Mouse (Mus musculus): ENCODE measurements at regions not wholly inside any gene's neighbourhood (a gene's known extent, or its start where the extent isn't known, plus 50 kb on each side); places are given as distances from the start of the nearest gene placed in this dataset.
A peak's percentile ranks its signal among the peaks of the same experiment; 100 is the strongest.

GRCm38 (mm10) chr12:9275697-9276096 lies 245.9 kb downstream of the Ttc32 start:
- DNase-seq = no peak

DNA sequence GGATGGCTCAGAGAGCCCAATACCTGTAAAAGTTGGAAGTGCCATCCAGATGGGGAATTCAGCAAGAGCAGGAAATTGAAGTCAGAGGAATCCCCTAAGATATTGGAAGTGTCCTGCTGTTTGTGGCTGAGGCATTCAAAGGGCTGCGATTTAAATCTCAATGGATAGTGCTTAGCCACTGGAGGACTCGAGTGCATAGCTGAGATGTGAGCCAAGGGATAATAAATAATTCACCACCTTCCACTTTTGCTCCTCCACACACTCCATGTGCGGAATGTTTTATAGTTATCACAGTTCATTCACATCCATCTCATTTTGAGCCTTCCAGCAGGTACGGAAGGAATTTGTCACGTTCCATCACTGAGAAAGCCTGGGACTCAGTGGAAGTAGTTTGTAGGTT lies 248.9 kb downstream of the Ttc32 start:
- no peak for DNase-seq

GRCm38 (mm10) chr12:9279893-9280605 lies 250.3 kb downstream of the Ttc32 start:
- no peak for DNase-seq

GRCm38 (mm10) chr12:9287271-9287670 lies 257.5 kb downstream of the Ttc32 start:
- DNase-seq = no peak

GRCm38 (mm10) chr12:9292656-9293055 lies 262.9 kb downstream of the Ttc32 start:
- no peak for DNase-seq

- no peak for DNase-seq
Measured at GRCm38 (mm10) chr12:9295211-9295610, 265.4 kb downstream of the Ttc32 start.

- no peak for DNase-seq
Measured at GRCm38 (mm10) chr12:9298848-9299655, 269.3 kb downstream of the Ttc32 start.

DNA sequence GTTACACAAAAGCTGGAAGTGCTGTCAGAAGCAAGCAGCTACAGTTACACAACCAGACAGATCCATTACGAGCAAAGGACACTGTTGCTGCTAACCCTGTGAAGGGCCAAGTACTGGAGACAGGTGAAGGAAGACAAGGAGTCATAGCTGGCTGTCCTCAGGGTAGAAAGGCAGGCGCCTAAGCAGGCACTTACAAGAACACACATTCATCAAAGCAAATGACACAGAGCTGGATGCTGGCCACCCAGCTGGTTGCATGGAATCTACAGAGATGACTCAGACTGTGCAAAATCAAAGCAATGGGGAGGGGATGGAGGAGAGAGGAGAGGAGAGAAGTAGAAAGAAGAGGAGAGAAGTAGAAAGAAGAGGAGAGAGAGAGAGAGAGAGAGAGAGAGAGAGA lies 265.8 kb upstream of the Osr1 start:
- DNase-seq = no peak

DNA sequence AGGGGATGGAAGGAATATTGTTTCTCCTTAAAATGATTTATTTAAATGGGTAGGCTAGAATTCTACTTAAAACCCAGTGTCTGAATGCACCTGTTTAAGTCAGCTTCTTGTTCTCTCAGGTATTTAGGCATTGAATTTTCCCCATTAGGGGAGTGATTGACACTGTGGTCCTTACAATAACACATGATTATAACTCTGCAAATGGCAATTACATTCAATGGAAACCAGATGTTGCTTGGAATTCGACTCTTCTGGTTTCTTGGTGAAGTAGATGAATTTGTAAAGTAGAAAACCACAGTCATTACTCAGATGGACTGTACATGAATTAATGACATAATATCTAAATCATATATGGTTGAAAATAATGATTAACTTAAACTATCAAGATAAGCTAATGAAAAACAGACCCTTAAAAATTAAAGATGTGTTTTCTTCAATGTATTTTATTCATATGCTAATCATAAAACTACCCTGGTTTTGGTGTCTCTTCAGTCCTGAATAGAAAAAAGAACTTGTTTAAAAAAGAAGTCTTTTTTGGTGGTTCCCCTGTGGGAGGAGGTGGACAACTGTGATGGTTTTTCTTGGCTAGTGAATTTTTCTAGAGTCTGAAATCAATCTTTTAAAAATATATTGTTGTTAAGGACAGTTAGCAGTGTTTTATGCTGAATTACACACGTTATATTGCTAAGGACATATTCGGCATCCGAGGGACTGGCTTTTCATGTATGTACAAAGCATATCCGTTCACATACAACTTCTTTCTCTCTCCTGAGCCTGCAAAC lies 231.8 kb upstream of the Osr1 start:
- no peak for DNase-seq

DNA sequence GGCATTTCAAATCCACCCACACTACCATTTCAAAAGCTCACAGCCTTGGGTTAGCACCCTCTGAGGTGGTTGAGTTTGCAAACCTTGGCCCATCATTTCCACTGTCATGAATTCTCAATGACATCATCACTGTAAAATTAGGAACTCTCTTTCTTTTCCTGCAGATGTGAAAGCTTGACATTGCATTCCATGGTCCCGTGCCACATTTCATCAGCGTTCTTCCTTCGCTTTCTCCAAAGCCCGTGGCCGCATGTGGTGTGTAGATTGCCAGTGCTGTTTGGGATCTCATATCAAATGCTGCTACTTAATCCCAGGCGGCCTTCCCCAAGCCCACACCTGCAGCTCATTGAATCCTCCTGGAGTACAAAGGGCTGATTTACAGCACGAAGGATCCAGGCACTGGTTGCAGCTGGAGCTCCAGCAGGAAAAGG lies 231.1 kb upstream of the Osr1 start:
- no peak for DNase-seq

DNA sequence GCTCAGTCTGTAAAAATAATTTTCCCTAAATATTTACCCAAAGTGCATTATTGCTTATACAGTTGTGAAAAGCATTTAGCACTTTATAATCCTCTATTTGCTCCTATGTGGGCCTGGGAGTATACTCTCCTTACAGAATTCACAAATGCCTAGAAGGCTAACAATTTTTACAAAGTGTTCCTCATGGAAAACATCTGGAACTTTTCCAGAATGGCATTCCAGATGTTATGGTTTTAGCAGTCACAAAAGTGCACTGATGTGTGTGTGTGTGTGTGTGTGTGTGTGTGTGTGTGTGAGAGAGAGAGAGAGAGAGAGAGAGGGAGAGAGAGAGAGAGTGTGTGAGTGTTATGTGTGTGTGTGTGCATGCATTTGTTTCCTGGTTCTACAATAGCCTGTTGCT lies 229.1 kb upstream of the Osr1 start:
- no peak for DNase-seq

GRCm38 (mm10) chr12:9345359-9345758 lies 224.6 kb upstream of the Osr1 start:
- DNase-seq = no peak

GRCm38 (mm10) chr12:9355512-9355911 lies 214.4 kb upstream of the Osr1 start:
- DNase-seq = no peak

DNA sequence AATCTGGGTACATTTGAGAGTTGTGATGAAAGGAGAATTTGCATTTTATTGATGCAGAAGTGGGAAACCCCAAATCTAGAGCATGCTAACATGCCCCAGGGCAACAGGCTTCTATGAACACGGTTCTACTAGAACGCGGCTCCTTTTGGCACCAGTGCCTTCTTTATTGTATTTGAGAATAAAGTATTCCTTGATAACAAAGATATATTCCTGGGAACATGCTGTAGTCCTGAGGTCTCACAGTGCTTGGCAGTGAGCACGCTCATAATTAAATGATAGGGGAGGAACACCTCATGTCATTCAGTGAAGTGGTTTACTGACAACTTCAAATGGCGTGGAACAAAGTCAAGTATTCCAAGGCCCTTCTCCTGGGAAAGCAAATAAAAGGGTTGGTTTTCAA lies 212.1 kb upstream of the Osr1 start:
- no peak for DNase-seq

GRCm38 (mm10) chr12:9358872-9359271 lies 211.0 kb upstream of the Osr1 start:
- DNase-seq = no peak

DNA sequence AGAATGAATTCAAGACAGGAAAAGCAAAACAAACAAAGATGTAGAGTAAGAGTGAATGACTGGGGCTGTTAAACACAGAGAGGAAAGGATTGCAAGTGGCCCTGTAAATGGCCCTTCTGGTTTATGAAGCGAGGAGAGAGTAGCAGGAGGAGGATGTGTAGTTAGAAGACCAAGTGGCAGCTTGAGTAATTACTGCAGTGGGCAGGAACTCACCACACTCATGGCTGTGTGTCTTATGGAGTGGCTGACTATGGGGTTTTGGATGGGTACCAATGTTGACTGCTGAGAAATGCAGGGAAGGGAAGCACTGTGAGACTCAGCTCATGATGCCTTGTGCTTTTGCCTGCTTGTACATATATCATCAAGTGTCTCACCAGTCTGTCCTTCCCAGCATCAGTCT lies 204.0 kb upstream of the Osr1 start:
- DNase-seq = no peak

GRCm38 (mm10) chr12:9368682-9369081 lies 201.2 kb upstream of the Osr1 start:
- no peak for DNase-seq

DNA sequence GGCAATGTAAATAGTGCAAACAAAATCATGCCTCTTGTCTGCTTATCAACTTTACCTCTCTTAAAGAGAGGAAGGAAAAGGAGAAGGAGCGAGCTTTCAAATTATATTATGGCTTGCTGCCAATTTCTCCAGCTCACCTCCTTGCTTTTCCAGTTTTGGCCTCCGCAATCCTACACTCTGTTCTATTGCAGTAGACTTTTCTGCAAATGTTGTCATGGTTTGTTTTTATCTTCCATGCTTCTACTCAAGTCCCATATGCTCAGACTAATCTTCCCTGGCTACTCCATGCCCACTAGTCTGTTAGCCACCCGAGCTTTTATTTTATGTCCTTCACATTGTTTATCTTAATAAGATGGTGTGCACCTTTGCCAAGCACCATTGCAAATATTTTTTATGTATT lies 168.0 kb upstream of the Osr1 start:
- no peak for DNase-seq

DNA sequence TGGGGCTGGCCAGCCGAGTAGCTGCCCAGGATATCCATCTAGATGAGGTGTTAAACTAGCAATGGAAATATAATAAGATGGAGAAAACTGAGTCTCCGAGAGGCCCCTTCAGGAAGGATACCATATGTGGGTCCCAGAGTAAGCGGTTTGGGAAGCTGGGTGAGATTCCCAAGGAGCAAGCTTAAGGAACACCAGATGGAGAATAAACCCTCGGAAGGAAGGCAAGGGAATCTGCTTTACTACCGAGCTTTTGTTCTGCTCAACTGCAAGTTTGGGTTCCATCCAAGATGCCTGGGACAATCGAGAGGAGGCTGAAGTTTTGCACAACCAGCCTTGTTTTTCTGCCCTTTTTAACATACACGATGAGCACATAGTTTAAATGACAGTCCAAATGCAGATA lies 164.9 kb upstream of the Osr1 start:
- no peak for DNase-seq

GRCm38 (mm10) chr12:9419311-9419710 lies 150.6 kb upstream of the Osr1 start:
- no peak for DNase-seq

DNA sequence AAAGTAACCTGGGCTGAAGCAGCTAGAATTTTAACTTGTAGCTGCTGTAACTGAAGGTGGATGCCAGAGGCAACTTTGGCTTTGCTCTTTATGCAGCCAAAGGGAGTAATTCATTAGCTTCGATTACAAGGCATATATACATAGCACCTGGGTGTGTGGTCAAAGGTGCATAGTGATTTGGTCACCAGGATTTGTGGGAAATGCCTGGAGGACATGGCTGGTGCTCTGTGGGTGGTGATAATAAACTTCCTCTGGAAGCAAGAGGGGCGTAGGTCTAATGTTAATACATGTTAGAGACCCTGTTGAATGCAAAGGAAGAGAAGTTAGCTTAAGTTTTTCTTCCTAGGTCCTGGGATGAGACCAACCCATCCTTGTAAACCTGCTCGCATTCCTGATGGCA lies 139.3 kb upstream of the Osr1 start:
- no peak for DNase-seq

GRCm38 (mm10) chr12:9438575-9439161 lies 131.2 kb upstream of the Osr1 start:
- no peak for DNase-seq

DNA sequence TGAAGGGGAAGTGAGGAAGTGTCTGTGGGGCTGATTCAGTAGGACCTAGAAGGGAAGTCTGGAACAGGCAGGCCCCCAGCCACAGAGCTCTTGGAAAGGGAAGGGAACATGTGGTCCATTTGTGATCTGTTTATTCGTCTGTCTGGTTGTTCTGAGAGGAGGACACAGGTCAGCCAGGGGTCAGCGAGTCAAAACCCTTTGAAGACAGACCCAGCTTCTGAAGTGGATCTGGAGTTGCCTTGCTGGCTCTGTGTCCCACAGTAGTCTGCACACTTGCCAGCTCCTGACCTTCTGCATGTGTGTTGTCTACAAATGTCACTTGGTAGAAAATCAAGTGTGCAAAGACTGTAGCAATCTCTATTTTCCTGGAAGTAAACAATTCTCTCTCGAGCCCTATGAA lies 119.3 kb upstream of the Osr1 start:
- DNase-seq = peak; percentile 11
